Mouse (Mus musculus) thymus, postnatal 0 days (tissue): ENCODE results near the gene Naa38. TPM values are rescaled to one million over a fixed set of nuclear protein-coding genes. Genes with fewer than 3 reads are reported as not detected.
A peak's percentile ranks its signal among the peaks of the same experiment; 100 is the strongest.

Source experiments
- DNase-seq: peaks from one replicate; pipeline ENCODE4 v3.0.0-alpha.2; 2015; ENCODE audit warnings: low spot score
- polyA plus RNA-seq: library from polyadenylated mRNA; unstranded; fragments of >200 nt; fragmentation: Nextera tagmentation; extraction: Ambion mirVana; gene quantifications from 2 replicates; pipeline ENCODE4 v1.2.1, GENCODE M21; 2015

Gene Naa38
- polyA plus RNA-seq, 1 experiment from 2014 or later: 194 TPM

- DNase-seq: no peak
Observed at GRCm38 (mm10) chr11:69400083-69400850, 5.0 kb downstream of the Naa38 start.

GRCm38 (mm10) chr11:69401210-69401637 lies 5.9 kb downstream of the Naa38 start:
- DNase-seq: peak; percentile 96

DNA sequence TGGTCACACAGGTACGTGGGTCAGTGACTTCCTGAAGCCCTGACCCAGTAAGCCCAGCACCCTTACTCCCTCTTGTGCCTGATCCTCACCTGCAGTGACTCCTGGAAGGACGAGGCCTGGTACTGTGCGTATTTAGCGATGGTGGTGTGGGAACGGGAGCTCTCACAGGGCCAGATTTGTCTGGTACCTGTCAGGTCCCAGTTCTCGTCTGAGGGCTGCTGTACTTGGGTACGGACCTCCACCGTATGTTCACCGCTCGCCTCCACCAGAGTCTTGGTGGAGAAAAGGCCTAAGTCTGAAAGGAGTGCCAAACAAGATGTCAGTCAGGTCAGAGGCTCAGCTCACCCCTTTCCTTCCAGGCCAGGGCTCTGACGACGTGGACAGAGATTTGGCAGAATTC lies 6.7 kb downstream of the Naa38 start:
- DNase-seq: no peak

DNA sequence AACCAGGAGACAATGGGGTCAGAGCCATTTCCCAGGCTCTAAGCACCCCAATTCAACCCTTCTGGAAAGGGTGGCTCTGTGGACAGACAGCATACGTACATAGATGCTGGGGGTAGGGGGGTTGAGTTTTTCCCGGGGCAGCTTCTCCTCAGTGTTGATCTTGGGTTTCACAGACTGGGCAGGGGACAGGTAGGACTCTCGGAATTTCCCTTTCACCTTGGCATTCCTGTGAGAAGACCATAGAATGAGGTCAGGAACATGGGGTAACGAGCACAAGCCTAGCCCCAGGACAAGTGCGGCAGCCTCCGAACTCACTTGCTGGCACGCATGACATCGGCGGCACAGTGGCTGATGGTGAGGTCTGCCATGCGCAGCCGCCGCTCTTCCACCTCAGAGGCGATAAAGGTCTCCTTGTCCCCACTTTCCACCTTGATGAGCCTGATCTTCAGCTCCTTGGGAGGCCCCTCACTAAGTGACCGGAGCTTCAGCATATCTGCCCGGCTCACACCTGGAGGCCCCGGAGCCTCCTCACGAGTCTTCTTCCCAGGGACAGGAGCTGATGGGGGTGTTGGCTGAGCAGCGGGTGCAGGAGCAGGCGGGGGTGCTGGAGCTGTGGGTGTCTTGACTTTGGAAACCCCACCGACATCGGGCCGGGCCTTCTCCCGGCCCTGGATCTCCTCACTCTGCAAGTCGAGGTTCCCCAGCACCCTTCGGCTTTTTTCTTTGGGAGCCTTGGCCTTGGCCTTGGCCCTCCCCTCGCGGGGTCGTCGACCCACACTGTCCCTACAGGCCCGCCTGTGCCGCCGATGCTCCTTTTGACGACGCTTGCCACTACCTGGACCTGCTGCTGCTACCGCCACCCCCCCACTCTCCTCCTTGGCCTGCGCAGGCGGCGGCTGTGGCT lies 8.7 kb downstream of the Naa38 start:
- no peak for DNase-seq

DNA sequence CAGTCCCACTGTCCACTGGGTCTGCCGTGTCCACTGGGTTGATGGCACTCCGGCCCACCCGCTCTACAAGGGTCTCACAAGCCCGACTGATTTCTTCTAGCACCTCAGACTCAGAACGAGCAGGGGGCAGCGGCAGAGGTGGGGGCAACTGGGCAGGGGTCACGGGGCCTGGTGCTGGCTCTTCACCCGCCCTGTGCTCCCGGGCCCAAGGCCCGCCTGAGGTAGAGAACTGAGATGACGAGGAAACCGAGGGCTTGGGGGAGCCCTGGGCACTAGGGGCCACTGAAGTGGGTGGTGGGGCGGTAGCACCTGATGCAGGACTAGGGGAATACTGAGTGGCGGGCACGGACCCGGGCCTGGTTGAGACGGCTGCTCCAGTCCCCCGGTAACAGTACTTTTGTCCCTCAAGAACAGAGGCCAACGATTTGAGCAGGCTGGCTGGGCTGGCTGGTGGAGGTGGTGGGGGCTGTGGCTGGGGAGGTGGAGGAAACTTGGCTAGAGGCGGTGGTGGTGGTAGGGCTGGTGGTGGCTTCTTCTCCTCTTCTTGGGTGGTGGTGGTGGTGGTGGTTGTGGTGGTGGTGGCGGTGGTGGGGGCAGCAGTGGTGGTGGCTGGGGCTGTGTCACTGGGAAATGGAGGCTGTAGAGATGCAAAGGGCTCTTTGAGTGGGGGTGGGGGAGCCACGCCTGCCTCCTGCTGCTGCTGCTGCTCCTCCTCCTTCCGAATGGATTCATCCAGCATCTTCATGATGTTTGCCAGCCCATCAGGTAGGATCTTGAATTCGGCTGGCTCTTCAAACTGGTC lies 9.5 kb downstream of the Naa38 start:
- DNase-seq: no peak

- no peak for DNase-seq
Observed at GRCm38 (mm10) chr11:69405397-69406200, 10.3 kb downstream of the Naa38 start.

DNA sequence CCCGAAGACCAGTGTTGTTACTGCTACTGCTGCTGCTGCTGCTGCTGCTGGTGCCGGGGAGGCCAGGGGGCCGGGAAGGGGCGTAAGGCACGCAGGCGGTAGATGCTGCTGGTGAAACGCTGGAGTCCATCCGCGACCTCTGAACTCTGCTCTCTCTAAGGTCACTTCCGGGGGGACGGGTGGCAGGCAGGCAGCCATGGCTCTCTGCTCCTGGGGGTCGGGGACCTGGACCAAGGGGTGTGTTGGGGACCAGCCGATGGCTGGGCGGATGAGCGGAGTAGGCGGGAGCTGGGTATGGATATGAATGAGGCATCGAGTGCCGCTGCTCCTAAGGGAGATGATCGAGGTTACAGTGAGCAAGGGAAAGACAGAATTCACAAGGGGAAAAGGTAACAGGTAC lies 11.0 kb downstream of the Naa38 start:
- DNase-seq: no peak

DNA sequence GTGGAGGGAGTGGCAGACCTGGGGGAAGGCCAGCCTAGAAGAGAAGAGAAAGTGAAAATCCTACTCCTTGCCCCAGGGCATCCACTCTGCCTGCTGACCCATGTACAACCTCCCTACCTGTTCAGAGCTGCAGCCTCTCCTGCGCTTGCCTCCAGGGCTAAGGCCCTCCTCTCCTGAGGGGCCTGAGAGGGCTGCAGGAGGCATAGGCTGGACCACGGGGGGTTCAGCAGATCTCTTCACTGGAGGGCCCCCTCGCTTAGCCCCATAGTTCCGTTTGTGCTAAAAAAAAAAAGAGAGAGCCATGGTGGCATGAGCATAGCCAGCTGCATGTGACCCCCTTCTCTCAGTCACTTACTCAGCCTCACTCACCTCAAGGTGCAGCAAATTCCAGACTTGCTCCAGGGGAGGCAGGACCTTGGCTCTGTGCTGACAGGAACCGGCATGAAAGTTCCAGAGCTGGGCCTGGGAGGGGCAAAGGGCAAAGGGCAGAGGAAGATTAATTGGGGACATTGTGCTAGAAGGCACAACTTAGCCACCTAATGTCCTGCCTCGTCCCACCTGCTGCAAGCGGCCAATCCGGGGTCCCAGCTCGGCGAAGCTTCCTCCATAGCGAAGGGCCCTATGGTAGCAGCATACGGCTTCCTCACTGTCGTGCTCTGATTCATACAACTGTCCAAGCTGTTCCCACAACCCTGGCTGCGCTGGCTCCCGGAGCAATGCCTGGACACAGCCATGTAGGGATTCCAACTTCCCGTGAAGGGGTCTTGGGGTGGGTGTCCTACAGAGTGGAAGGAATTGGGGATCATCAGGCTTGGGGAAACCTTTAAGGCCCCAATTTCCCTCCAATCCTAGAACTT lies 11.8 kb downstream of the Naa38 start:
- no peak for DNase-seq

DNA sequence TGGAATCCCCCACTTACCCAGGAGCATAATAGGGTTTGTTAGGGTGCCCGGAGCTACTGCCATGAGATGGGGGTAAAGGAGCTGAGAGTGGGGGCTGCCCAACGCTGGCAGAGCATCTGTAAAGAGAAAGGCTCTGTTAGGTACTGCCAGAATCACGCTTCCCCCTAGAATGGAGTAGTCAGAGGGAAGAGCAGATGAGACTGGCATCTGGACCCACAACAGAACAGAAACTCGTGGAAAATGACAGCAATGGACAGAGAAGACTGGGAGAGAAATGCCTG lies 12.4 kb downstream of the Naa38 start:
- DNase-seq: no peak

GRCm38 (mm10) chr11:69408541-69409377 lies 13.5 kb downstream of the Naa38 start:
- DNase-seq: peak; percentile 90

DNA sequence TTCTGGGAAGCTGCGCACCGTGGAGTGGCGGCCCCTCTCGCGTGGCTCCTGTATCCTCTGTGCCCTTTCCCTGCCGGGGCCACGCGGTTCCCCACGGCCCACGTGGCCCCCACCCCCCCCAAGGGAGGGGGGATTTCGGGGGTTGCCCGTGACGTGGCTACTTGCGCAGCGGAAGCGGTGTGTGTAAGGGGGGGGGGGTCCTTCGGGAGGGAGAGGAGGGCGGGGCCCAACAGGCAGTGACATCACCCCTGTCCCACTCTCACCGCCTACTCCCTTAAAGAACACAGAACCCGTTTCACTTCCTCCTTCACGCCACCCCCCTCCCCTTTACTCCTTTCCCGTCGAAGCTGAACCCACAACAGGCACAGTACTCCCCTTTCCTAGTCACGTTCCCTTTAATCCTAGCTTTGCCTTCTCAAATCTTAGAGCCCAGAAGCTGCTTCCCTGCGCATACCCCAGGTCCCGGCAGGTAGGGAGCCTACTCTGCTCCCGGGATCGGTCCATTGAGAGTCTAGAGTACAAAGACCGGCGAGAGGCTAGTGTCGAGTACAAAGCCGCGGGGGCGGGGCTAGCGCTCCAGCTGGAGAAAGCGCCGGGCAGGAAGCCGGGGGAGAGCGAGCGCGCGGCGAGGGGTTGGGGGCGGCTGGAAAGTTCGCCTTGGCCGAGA lies 14.2 kb downstream of the Naa38 start:
- DNase-seq: peak; percentile 93

GRCm38 (mm10) chr11:69410045-69410309 lies 14.7 kb downstream of the Naa38 start:
- no peak for DNase-seq

DNA sequence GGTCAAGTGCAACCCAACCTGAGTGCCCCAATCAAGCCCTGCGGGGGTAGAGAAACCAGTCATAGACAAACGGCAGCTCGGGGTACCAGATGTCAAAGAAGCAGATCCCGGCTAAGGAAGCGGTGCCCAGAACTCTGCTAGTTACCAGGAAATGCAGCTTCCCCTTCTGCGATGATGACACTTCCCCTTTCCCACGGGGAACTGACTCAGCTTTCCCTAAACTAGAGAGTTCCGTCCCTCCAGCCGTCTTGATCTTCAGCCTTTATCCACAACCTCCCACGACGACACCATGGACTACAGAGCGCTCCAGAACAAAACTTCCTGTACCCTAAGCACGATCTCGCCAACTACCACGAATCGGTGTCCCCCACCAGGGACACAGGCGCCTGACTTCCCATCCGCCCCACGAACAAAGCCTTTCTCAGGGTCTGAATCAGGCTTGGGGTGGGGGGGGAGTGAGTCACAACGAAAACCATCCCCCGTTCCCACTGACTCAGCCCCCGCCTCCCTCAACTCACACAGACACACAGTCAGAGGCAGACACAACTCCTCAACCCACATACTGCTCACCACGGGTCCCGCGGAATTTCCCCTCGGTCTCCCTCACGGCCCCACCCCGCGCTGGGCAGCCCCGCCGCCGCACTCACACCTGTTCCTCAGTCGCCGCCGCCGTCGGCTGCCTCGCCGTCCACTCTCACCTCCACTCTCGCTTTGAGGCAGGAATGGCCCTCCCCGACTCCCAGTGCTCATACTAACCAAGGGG lies 15.2 kb downstream of the Naa38 start:
- peak; percentile 71 for DNase-seq

- peak; percentile 92 for DNase-seq
Observed at GRCm38 (mm10) chr11:69411073-69411535, 15.8 kb downstream of the Naa38 start.

GRCm38 (mm10) chr11:69411538-69412203 lies 16.4 kb downstream of the Naa38 start:
- peak; percentile 75 for DNase-seq

- DNase-seq: no peak
Observed at GRCm38 (mm10) chr11:69412548-69412947, 17.3 kb downstream of the Naa38 start.
